Mouse (Mus musculus) stomach, postnatal 0 days (tissue): ENCODE data around the gene Cd164l2. TPM values are rescaled to one million over a fixed set of nuclear protein-coding genes. Genes with fewer than 3 reads are reported as not detected.

Experiments used
- ATAC-seq: fragments of 200-750 bp; cut with Nextera tagmentation; 2 replicates; pipeline ENCODE4 v1.8.0; 2017; ENCODE audit not compliant: low FRiP score, low TSS enrichment
- DNase-seq: peaks from one replicate; pipeline ENCODE4 v3.0.0-alpha.2; 2016; ENCODE audit warnings: low spot score
- H3K27ac ChIP-seq: fragments of 300-500 bp; sonication (generic); replicated peaks from 2 replicates; pipeline ENCODE4 v1.5.1; 2014; ENCODE audit warnings: mild to moderate bottlenecking, control low read depth
- H3K27me3 ChIP-seq: fragments of 300-500 bp; sonication (generic); 2 replicates; pipeline ENCODE4 v1.6.1; 2014; ENCODE audit warnings: low read length; ENCODE audit not compliant: control insufficient read depth, insufficient read depth
- H3K36me3 ChIP-seq: fragments of 300-500 bp; sonication (generic); 2 replicates; pipeline ENCODE4 v1.6.1; 2014; ENCODE audit warnings: low read length, mixed read lengths; ENCODE audit not compliant: control insufficient read depth, insufficient read depth
- H3K4me1 ChIP-seq: fragments of 300-500 bp; sonication (generic); replicated peaks from 2 replicates; pipeline ENCODE4 v1.6.1; 2014; ENCODE audit warnings: antibody characterized with exemption; ENCODE audit not compliant: control insufficient read depth, insufficient read depth
- H3K4me2 ChIP-seq: fragments of 300-500 bp; sonication (generic); replicated peaks from 2 replicates; pipeline ENCODE4 v1.6.1; 2014; ENCODE audit warnings: low read depth, mild to moderate bottlenecking, control low read depth, moderate library complexity
- H3K4me3 ChIP-seq: fragments of 300-500 bp; sonication (generic); 2 replicates; pipeline ENCODE4 v1.5.1; 2014; ENCODE audit warnings: low read depth, low read length, control low read depth
- H3K9ac ChIP-seq: fragments of 300-500 bp; sonication (generic); 2 replicates; pipeline ENCODE4 v1.6.1; 2014; ENCODE audit warnings: mild to moderate bottlenecking, low read length, control low read depth, mixed read lengths
- H3K9me3 ChIP-seq: fragments of 300-500 bp; sonication (generic); 2 replicates; pipeline ENCODE4 v1.6.1; 2016; ENCODE audit warnings: low read length; ENCODE audit not compliant: control insufficient read depth
- CTCF ChIP-seq: IDR thresholded peaks from 2 replicates; pipeline ENCODE4 v1.5.1; 2016; ENCODE audit warnings: antibody characterized with exemption, low read depth, mild to moderate bottlenecking, moderate library complexity
- EP300 ChIP-seq: optimal IDR thresholded peaks from 2 replicates; pipeline ENCODE3; 2016; ENCODE audit warnings: antibody characterized with exemption
- WGBS: fragments of 180-500 bp; shearing (Covaris S2); extraction: QIAGEN DNeasy Blood & Tissue Kit; methylation state at CpG from one replicate; pipeline ENCODE4 v1.1.7; 2014; 5-methylcytosine and 5-hydroxymethylcytosine counted together
- polyA plus RNA-seq: library from polyadenylated mRNA; unstranded; fragments of >200 nt; fragmentation: Nextera tagmentation; extraction: Ambion mirVana; gene quantifications from 2 replicates; pipeline ENCODE4 v1.2.1, GENCODE M21; 2015

The Cd164l2 gene
- polyA plus RNA-seq, 1 experiment from 2014 or later: 5.3 TPM

DNA sequence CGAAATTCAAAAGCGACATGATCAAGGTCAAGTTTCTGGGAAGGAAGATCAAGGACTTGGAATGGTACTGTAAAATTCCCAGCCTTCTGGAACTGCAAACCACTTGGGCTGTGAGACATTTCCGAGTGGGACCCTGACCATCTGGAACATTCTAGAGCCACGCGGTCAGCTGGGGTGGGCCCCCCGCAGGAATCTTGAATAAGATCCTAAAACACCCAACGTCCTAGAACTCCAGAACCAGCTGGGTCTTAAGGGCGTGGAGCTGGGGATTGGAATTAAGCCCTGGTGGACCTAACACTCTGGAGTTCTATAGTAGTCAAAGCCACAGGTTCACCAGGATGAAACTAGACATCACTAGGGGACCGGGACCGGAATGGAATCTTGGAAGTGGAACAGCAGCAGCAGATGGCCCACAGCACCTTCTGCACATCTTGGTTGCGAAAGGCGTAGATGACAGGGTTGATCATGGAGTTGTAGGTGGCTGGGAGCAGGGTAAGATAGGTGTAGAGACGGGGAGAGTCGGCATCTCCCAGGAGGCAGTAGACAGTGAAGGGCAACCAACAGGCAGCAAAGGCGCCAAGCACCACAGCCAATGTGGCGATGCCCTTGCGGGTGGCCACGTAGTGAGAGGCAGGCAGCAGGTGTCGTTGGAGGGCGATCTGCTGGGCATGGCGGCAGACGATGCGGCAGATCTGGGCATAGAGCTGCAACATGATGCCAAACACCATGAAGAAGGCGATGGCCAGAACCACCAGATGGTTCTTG lies 1.7 kb upstream of the Cd164l2 start:
- WGBS: 92% methylated on average over 24 of the region's 24 CpGs
- DNase-seq: no peak
- Histone ChIP-seq H3K4me3 (no peak overlapping the region), H3K4me2 (no peak overlapping the region), H3K36me3 (no peaks in the 10 kb centered on the region), H3K4me1 (0 out of 2 replicates have a peak, but pooled peaks cover 3% of the 10 kb centered on the region), H3K27me3 (peaks cover 2% of the 10 kb centered on the region; the same call in 1 of the 2 replicates), H3K9ac (no peak overlapping the region), H3K9me3 (no peaks in the 10 kb centered on the region), H3K27ac (no peak overlapping the region)
- ATAC-seq: no peak
- TF ChIP-seq EP300 (no peak), CTCF (no peak)

DNA sequence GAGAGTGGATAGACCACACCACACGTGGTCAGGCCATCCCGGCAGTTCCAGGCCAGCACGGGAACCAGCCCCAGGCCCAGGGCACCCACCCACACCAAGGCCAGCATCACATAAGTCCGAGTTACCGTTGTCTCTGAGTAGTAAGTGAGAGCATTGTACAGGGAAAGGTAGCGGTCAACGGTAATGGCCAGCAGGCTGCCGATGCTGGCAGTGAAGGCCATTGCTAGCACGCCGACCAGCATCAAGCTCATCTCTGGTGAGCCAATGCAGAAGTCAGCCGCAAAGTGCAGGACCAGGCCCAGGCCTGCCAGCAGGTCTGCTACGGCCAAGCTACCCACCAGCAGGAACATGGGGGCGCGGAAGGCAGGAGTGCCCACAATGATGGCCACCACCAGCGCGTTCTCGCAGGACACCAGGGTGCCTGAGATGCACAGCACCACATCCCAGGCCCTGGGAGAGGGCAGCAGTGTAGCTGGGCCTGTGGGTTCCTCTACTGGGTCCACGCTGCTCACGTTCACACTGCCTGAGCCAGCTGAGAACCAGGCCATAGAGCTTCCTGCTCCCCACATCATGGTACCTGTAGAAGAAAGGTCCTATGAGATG lies 1.0 kb upstream of the Cd164l2 start:
- Histone ChIP-seq H3K9me3 (no peaks in the 10 kb centered on the region), H3K4me2 (no peak overlapping the region), H3K27me3 (peaks cover 2% of the 10 kb centered on the region; the same call in 1 of the 2 replicates), H3K36me3 (no peaks in the 10 kb centered on the region), H3K4me3 (no peak overlapping the region), H3K4me1 (0 out of 2 replicates have a peak, but pooled peaks cover 3% of the 10 kb centered on the region), H3K27ac (no peak overlapping the region), H3K9ac (no peak overlapping the region)
- no peak for TF ChIP-seq CTCF
- no peak for TF ChIP-seq EP300
- no peak for ATAC-seq
- 94% methylated on average over 19 of the region's 19 CpGs for WGBS
- no peak for DNase-seq

DNA sequence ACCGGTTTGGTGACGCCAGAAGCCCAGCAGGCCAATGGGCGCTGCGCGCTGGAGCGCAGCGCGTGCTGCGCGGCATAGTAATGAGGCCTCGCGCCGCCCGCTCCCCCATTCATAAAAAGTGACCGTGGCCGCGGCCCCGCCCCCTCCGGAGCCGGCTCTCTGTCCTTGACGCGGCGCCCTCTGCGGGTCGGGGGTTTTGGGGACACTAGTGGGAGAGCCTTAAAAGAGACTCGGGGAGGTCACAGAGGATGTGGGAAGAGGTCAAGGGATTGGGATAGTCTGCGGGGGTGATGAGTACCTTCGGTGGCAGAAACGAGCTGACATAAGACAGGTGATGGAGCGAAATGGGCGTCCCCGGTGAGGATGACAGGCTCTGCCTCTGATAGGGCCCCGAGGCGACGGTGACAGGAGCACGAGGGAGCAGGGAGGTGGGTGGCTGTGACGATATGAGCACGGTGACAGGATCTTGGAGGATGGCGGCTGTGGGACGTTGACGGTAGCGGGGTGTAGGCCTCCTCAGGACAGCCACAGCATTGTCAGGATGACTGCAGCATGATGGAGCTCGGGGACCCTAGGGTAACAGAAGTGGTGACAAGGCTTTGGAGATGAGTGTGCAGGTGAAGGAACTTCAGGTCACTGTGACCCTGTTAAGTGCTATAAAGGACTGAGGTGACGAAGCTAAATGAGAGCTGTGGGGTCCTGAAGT lies 784 bp downstream of the Cd164l2 start:
- ATAC-seq (peak; percentile 78), DNase-seq (peak; percentile 84)
- TF ChIP-seq CTCF (peak; percentile 56), EP300 (no peak)
- Histone ChIP-seq H3K9ac (peak overlapping the region; percentile 31; the same call in 1 of the 2 replicates), H3K27ac (no peak overlapping the region), H3K9me3 (no peaks in the 10 kb centered on the region), H3K27me3 (peaks cover 2% of the 10 kb centered on the region; the same call in 1 of the 2 replicates), H3K4me2 (peak overlapping the region; percentile 98), H3K4me3 (peak overlapping the region; percentile 54), H3K36me3 (no peaks in the 10 kb centered on the region), H3K4me1 (0 out of 2 replicates have a peak, but pooled peaks cover 3% of the 10 kb centered on the region)
- 1% methylated on average over 44 of the region's 44 CpGs for WGBS

DNA sequence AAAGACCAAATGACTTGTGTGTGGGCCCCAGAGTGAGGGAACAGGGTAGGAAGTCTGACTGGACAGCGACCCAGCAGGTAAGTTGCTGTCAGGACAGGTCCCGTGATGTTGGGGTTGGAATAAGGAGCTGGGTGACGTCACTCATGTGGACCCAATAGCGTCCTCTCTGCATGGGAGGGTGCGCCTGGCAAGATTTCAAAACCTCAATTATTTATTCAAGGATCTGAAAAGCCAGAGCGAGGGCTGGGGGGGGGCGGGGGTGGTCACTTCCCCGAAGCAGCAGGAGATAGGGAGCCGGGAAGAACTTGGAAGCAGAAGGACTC lies 1.3 kb downstream of the Cd164l2 start:
- Histone ChIP-seq H3K27me3 (peaks cover 2% of the 10 kb centered on the region; the same call in 1 of the 2 replicates), H3K9me3 (no peaks in the 10 kb centered on the region), H3K4me2 (peak overlapping the region; percentile 98), H3K36me3 (no peaks in the 10 kb centered on the region), H3K27ac (no peak overlapping the region), H3K9ac (no peak overlapping the region), H3K4me3 (no peak overlapping the region; the same call in 1 of the 2 replicates), H3K4me1 (0 out of 2 replicates have a peak, but pooled peaks cover 3% of the 10 kb centered on the region)
- 3% methylated on average over 9 of the region's 9 CpGs for WGBS
- peak; percentile 51 for ATAC-seq
- TF ChIP-seq EP300 (no peak), CTCF (peak; percentile 27; the same call in 1 of the 2 replicates)
- peak; percentile 75 for DNase-seq

DNA sequence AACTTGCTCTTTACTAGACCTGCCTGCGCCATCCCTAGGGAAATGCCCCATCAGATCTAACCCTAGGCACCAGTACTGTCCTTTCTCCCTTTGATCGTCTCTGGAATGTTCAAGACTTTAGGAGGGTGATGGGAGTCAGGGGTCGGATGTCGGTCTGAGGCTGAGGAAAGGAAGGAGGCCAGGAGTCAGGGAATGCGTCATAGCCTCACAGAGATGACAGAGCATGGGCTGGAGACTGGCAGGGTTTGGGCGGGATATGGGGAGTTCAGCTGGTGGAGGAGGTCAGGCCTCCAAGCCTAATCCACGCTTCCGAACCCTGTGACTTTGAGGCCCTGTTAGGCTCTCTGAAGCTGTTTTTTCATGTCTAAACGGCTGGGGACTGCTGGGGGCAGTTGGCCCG lies 1.7 kb downstream of the Cd164l2 start:
- H3K9ac ChIP-seq: no peak overlapping the region
- H3K36me3 ChIP-seq: no peaks in the 10 kb centered on the region
- WGBS: 22% methylated on average over 10 of the region's 10 CpGs
- H3K4me2 ChIP-seq: peak overlapping the region; percentile 98; the same call in 1 of the 2 replicates
- ATAC-seq (peak; percentile 14; the same call in 1 of the 2 replicates), DNase-seq (no peak)
- TF ChIP-seq CTCF (no peak), EP300 (no peak)
- no peak overlapping the region for H3K4me3 ChIP-seq
- H3K27me3 ChIP-seq: peaks cover 2% of the 10 kb centered on the region; the same call in 1 of the 2 replicates
- no peak overlapping the region for H3K27ac ChIP-seq
- H3K9me3 ChIP-seq: no peaks in the 10 kb centered on the region
- H3K4me1 ChIP-seq: 0 out of 2 replicates have a peak, but pooled peaks cover 3% of the 10 kb centered on the region
